Mouse (Mus musculus) liver, adult (tissue): Measurements from ENCODE around the gene Slitrk2.

Experiments used
- GATA4 ChIP-seq: IDR thresholded peaks from 2 replicates; pipeline ENCODE4 v1.6.1; 2014; ENCODE audit warnings: mild to moderate bottlenecking, low read length; ENCODE audit not compliant: insufficient replicate concordance

The Slitrk2 gene

DNA sequence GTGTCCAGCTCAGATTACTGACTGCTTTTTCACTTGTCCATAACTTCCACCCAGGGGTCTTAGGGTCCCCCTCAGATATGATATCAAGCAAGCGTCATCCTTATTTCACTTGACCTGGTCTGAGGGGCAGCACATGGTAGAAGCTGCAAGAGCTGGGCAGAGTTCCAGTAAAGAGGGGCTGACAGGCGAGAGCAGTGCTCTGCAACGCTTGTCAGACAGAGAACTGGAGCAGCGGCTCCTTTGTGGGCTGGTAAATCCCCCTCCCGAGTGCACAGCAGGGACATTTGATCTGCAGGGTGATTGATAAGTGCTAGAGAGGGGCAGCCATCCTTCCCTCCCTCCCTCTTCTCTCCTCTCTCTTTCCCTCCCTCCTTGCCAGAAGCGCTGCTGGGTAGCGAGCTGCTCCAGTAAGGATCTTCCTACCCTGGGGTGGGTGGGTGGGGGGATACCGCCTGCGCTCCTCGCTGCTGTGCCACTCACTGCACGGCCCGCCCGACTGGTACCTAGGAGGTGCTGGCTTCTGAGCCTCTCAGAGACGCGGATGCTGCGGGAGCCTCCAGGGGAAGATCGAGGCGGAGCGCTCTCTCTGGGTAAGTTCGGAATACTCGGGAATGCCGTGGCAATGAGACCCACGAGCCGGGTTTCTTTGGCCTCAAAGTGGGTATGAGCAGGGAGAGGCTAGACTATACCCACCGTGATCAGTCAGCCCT is at the start of gene Slitrk2:
Gene Slitrk2 (plus strand): TSS at position 408 of the 710 bp plus-strand sequence.
- no peak for TF ChIP-seq GATA4

DNA sequence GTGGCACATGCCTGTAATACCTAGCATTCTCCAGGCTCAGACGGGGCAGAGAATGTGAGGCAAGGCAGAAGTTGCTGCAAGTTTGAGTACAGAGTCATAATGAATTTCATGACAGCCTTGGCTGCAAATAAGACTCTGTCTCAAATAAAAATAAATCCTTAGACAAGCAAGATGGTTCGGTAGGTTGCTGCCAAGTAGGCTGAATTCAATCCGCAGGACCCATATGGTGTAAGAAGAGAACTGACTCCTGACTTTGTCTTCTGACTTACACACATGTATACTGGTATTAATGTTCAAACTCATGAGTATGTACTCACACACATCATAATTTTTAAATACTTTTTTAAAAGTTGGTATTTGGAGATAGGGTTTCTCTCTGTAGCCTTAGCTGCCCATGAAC is 43.6 kb upstream of the Slitrk2 start:
- no peak for TF ChIP-seq GATA4

- TF ChIP-seq GATA4: no peak
Measured at GRCm38 (mm10) chrX:66652455-66653144, 3.5 kb downstream of the Slitrk2 start.

GRCm38 (mm10) chrX:66657365-66657764 is 8.2 kb downstream of the Slitrk2 start:
- TF ChIP-seq GATA4: no peak

- TF ChIP-seq GATA4: no peak
Measured at GRCm38 (mm10) chrX:66676959-66677358, 27.8 kb downstream of the Slitrk2 start.

DNA sequence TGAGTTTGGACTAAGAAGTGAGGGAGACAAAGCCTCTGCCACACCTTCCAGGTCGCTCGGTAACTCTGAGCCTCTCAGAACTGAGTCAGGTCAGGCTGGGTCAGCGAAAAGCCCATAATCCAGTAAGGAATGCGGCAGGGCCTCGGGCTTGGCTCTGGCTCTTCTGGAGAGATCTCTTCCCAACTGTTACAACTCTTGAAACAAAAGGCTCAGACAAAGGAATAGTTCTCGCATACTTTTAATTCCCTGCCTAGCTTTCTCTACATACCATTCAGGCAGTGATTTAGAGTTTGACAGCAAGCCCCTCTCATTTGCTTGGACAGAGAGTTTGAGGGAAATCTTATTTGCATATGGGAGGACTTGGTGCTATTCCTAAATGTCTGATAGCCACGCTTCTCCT is 29.5 kb downstream of the Slitrk2 start:
- no peak for TF ChIP-seq GATA4
